Mouse (Mus musculus) brain, embryonic 18.5 days (tissue): Measurements from ENCODE around the gene Leap2.
A peak's percentile ranks its signal among the peaks of the same experiment; 100 is the strongest.
"Not testable (repeated sequence)": the region's sequence is repeated elsewhere in the genome, so short reads cannot be mapped to it uniquely, and the experiment has no call there.

Experiments used
- DNase-seq: peaks from one replicate; pipeline ENCODE4 v3.0.0-alpha.2; 2012; ENCODE audit warnings: low read depth, low spot score

The Leap2 gene

DNA sequence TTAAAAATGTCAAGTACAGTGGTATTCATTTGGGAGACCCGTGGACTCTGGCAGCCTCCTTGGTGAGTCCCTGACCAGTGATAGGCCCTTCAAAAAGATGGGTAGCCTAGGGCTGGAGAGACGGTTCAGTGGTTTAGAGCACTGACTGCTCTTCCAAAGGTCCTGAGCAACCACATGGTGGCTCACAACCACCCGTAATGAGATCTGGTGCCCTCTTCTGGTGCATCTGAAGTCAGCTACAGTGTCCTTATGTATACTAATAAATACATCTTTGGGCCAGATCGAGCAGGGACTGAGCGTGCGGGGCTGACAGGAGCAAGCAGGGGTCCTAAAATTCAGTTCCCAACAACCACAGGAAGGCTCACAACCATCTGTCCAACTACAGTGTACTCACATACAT lies 20.9 kb upstream of the Leap2 start:
- DNase-seq: no peak

DNA sequence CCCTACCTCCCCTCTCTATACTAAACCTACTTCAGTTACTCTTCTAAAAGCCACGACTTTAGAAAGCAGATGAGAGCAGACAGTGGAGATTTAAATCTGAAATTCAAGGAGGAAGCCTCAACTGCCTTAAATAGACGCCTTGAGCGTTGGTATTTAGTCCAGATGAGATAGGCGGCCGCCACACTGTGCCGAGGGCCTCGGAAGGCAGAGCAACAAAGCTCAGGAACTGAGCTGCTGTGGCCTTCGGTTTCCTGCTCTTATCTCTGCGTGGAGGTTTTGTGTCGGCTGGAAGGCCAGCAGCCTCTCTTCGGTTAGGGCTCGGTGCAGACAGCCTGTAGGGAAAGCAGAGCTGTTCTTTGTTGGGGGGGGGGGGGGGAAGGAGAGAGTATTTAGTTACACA lies 19.0 kb upstream of the Leap2 start:
- DNase-seq: no peak

DNA sequence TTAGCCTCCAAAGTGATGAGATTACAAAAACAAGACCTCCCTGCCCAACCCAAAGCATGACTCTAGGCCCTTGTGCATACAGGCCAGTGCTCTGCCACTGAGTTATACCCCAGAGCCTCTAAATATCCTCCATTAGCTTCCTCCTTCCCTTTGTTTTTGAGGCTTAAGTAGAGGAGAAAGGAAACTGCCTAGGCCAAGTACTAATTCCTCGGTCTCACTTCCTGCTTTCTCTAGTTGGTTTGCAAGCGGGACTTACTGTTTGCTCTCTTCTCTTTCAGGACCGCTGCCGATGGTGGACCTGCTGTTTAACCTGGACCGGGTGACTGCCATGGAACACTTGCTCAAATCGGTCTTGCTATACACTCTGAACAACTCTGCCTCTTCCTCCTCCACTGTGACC lies 13.4 kb upstream of the Leap2 start:
- DNase-seq: no peak

DNA sequence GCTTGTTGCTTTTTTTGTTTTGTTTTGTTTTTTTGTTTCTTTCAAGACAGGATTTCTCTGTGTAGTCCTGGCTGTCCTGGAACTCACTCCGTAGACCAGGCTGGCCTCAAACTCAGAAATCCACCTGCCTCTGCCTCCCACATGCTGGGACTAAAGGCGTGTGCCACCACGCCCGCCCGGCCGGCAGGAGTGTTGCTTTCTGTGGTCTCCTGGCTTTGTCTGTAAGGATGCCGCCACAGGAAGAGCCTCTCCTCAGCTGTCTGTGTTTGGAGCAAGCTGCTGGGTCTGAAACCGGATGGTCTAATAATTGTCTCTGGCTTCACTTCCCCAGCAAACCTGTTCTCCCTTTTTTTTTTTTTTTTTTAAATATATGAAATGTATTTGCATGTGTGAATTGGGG lies 12.5 kb upstream of the Leap2 start:
- no peak for DNase-seq

DNA sequence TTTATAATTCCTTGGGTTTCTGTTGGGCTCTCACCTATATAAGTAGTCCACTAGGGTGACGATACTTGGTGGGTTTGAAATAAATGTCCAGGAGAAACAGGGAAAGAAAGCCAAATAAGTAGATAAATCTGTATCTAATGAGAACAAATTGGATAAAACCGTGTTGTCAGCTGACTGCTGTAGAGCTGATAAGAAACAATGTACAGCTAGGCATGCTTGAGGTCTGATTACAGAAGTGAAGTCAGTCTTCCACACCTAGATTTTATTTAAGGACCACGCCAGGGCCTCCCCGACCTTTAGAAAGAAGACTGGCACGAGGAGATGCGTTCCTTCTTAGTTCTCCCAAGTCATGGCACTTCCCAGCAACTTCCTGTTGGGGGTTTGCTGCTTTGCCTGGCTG lies 10.1 kb upstream of the Leap2 start:
- DNase-seq: no peak

DNA sequence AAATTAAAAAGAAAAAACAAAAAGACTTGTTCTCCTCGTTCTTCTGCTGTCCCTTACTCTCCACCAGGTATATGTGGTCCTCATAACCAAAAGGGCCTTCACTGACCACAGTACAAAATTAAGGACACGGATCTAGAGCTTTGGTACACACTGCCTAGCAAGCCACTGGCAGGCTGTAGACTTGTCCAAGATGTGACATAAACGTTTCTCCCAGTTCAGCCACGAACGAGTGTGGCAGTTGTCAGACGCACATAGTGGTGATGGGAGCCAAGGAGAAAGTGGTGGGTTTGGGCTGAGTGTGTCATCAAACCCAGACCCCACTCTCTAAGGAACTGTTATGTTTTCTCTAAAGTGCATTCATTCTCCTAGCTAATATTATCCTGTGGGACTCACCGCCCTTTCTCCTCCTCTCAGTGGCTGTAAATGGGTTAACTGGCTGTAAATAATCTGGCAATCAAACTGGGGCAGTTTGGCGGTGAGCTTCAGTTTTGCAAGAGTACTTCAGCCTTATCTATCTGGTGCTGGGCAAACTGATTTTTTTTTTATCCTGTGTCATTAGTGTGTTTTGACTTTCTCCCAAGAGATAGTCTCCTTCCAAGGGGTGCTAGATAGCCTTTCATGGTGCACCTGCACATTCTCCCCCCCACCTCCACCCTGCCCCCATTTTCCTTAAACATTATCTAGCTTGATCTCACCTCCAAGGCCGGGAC lies 8.5 kb upstream of the Leap2 start:
- DNase-seq: no peak

DNA sequence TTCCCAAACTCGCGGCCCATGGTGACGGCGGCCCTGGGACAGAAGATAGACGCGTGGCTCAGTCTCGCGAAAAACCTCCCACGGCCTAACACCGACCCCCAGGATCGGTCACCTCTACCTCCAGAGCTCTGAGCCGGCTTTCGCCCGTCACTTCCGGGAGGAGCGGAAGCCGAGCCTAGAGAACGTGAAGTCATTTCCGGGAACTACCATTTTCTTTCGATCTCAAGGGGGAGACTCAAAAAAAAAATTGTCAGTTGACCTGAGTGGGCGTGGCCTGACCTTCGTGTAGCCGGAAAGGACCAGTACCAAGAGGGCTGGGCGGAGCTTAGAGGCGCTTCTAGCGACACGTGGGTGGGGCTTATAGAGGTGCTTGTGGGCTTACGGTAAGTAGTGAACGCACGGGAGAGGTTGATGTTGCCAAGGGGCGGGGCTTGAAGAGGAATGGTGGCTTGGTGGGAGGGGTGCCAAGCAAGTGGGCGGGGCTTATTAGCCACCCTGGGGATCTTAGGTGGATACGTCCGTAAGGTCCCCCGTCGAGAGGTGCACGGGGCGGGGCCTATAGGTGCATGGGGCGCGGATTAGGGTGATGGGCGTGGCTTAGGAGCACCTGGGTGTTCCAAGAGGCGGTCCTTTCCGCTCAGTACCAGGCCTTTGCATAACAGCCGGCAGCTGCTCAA lies 7.8 kb upstream of the Leap2 start, which contains the start of the genes Uqcrq and Gdf9:
TSS of gene Uqcrq (minus strand) at position 162 of the 677 bp plus-strand sequence.
TSS of gene Gdf9 (plus strand) at position 354 of the 677 bp plus-strand sequence.
- DNase-seq: peak; percentile 98

DNA sequence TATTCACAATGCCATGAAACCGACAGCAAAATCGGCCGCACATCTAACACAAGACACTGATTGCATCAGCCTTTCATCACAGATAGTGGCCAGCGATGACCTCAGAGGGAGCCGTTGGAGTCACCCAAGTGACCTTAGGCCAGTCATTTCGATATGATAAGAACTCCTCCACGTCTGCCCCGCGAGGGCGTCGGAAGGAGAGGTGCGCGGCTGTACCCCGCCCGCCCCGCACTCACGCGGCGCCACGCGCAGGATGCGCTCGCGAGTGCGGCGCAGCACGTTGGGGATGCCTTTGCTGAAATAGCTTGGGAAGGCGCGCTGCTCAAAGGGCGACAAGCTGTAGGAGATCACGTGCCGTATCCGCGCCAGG lies 7.3 kb upstream of the Leap2 start:
- no peak for DNase-seq

DNA sequence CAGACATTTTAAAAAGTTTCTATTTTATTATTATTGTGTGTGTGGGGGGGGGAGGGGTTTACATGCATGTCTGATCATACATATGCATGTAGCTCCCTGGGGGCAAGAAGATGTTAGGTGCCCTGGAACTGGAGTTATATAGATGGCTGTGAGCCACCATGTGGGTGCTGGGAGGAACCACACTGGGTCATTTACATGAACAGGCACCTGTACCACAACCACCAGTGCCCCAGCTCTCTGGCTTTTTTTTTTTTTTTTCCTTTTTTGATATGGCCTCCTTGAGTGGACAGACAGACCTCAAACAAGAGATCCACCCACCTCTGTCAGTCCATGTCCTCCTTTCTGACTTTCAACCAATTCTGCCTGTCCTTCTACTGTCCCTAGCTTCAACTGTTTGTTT lies 6.2 kb upstream of the Leap2 start:
- DNase-seq: no peak

DNA sequence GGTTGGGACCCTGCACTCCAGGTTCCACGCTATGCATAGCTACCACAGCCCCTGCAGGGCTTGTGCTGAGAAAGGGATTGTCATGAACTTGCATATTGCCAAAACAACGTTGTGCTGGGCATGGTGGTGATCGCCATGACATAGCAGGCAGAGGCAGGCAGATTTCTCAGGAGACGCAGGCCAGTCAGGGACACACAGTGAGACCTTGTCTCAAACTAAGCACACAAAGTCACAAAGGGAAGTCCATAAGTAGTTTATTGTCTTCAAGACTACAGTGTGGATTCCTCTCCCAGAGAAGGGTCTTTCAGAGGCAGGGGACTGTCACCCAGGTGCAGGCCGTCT lies 5.7 kb upstream of the Leap2 start:
- DNase-seq: no peak

DNA sequence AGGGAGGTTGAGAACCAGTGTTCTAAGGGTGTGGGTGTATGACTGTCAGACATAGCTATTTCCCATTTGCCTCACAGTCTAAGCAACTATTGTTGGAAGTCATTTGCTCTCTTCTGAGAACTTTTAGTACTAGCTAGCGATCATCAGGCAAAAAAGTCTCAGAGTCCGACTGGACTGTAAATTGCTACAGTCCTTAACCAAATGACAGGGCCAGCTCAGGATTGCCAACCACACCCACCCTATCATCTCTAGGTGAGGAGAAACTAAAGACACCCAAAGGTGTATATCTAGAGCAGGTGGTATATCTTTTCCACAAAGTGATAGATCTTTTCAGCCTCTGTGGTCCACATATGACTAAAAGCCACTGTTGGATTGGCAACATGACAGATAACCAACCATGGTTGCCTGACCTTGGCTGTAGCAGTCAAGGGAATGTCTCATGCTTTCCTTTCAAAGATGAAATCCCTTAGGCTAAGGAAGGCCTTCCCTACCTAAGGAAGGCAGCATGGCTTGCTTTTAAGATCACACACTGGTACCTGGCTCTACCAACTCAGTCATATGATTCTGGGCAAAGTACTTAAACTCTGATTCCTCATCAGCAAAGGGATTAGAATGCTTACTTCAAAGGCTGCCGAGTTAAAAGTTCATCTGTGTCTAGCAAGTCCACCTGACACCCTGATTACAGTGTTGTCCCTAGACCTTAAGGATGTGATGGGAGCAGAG lies 5.2 kb upstream of the Leap2 start:
- no peak for DNase-seq

DNA sequence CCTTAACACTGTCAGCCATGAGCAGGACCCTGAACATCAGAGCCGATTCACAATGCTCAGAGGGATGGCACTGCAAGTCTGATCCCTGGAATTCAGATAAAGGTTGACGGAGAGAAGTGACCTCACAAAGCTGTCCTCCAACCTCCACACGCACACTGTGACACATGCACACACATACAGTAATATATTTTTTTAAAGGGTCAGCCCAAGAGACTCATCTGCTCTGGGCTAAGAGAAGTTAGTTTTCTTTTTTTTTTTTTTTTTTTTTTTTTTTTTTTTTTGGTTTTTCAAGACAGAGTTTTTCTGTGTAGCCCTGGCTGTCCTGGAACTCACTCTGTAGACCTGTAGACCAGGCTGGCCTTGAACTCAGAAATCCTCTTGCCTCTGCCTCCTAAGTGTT lies 3.9 kb upstream of the Leap2 start:
- not testable (repeated sequence) for DNase-seq

DNA sequence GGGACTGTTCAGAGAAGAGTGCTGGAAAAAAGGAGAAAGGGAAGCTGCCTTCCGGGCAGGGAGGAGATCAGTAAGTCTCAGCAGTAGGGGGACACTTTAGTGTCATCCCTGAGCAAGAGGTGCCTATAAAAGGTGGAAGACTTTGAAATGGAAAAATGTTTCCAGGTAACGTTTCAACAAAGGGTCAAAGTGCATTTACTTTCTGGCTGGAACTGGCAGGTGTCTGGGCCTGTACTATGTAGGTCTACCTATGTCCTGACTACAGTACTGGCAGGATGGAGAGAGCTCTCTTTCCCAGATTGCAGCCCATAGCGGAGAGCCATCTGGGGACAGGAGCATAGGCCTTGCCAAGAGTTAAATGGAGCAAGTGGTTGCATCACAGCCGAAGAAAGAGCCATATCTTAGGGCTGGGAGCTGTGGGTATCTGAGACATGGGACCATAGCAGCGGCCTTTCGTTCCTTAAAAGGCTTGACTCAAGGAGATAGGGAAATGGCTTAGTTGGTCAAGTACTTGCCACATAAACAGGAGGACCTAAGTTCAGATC lies 2.8 kb upstream of the Leap2 start:
- DNase-seq: no peak

DNA sequence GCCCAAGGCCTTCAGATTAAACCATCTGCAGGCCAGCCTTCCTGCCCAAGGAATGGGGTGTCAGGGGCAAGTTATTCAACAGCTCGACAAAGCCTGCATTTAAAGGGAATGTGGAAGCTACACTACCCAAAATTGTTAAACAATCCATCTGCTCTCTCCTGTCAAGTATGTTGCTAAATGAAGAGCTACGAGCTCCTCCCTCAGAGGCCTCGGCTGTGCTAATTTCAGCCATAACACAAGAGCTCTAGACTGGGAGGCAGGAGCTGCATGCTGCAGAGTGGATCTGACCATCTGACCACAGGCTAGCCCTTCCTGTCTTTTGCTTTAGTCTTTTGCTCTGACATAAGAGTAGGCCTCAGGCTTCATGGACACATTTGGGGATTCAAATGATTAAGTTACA lies 2.3 kb upstream of the Leap2 start:
- DNase-seq: no peak

DNA sequence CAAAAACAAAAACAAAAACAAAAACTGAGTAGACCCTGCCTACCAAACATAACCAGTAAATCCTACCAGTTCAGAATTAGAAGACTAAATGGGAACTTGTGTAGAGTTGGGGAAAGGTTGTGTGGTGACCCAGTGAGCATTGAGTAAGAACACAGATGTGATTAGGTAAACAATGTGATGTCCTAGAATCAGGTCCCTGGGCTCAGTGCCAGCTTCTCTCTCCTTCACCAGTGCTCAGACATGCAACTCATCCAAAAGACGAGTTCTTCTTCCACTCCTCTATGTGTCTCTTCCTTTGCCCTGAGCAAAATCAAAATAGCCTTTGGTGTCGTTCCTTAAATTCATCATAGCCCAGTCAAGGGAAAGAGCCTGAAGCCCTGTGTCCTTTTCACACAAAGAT lies 1.9 kb upstream of the Leap2 start:
- DNase-seq: no peak

DNA sequence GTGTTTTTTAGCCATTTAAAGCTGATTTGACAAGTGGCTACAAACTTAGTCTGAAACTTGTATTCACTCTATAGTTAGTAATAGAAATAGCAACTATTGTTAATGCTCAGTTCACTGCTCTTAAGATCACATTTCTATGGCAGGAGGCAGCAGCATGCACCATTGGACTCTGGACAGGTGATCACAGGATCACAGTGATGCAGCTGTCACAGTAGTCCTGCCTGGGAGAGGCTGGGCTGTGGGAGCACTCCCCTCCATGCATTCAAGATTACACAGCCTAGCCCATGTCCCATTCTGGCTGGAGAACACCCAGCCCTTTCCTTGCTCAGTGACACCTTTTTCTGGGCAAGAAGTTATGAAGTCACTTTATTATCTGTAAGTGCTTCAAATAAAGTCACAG lies 4.9 kb downstream of the Leap2 start:
- no peak for DNase-seq

DNA sequence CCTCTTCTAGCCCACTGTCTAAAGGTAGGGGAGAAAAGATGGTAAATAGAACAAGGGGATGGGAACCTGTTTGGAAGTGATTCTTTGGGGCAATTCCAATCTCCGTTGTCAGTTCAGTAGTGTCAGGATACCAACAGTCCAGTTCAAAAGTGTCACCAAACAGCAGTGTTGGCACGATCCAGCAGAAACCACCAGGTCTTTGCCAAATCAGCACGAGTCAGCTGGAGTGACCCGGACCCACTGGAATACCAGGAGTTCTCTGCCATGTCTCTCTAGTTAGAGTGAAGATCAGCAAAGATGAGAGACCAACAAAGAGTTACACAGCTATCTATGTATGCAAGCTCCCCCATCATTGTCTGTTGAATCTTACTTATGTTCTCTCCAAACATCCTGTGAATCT lies 9.1 kb downstream of the Leap2 start:
- DNase-seq: no peak

DNA sequence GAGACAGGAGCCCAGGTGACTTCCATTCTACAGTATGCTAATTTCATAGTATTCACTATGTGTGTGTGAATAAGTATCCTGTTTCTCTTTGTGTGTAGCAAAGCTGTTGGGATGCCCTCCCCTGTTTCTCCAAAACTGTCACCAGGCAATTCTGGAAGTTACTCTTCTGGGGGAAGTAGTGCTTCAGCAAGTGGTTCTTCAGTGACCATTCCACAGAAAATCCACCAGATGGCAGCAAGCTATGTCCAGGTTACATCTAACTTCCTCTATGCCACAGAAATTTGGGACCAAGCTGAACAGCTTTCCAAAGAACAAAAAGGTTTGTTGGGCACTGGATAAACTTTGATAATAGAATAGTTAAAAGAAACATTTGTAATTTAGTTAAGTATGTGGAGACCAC lies 11.2 kb downstream of the Leap2 start:
- DNase-seq: no peak

DNA sequence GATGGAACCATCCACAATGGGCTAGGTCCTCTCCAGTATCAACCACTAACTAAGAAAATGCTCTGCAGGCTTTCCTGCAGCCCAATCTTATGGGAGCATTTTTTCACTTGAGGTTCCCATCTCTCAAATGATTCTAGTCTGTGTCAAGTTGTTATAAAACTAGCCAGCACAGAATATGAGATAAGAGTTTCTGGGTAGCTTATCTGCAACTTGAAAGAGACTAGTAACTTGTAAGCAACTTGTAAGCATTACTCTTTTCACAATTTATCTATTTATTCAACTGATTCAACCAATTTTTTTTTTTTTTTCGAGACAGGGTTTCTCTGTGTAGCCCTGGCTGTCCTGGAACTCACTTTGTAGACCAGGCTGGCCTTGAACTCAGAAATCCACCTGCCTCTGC lies 19.3 kb downstream of the Leap2 start:
- DNase-seq: no peak

DNA sequence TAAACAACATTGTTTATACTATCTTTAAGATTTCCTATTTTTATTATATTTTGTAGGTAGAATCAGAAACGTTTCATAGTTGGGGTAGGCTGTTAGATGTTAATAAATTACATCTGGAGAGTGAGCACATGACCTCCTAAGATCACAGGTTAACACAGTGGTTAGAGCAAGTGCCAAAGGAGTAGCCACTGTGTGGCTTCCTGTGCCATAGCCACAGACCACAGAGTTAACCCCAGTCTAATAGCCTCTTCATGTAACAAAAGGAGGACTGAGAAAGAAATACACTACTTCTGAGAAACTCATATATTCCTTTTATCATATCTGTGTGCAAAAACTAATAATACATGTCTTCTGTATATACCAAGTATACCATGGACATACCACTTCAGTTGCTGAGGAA lies 29.1 kb downstream of the Leap2 start:
- DNase-seq: no peak

DNA sequence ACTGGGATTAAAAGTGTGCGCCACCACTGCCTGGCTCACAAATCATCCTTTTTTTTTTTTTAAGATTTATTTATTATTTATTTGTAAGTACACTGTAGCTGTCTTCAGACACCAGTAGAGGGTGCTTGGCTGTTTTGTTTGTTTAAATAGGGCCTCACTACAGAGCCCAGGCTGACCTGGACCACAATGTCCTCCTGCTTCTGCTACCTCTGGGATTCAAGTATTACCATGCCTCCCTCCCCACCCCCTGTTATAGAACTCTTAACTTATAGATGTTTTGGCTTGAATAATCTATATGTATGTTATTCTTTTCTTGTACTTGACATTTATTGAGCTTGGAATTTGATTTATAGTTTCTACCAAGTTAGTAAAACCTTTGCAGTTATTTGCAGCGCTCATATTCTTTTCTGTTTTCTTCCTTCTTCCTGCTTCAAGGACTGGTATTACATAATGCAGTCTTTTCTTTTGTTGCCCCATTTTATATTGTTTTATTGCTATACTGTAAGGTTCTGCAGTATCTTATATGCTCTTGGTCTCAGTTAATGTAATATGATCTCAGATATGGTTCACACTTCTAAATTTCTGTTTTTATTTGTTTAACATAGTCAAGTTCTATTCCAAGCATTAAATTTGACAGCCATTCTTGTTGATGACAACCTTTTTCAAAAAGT lies 39.1 kb downstream of the Leap2 start:
- DNase-seq: no peak

DNA sequence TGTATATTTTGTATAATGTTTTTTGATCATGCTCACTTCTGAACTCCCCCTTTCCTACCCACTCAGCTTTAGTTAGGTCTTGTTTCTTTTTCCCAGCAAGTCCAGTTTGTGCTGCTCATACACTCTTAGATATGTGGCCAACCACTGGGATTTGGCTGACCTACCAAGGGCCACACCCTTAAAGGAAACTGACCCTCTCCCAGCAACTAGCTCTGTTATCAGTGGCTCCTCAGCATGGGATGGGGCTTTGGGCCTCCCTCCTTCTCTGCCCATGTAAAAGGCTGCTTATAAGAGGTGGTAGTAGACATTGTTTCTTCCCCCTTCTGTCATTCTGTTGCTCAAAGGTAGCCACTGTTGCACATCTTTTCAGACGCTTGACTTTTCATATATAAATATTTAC lies 44.1 kb downstream of the Leap2 start:
- DNase-seq: no peak
